Mouse (Mus musculus) MEL-GATA-1-ER (cell line): Measurements from ENCODE around the gene Olfr1502.
"Not testable (repeated sequence)": the region's sequence is repeated elsewhere in the genome, so short reads cannot be mapped to it uniquely, and the experiment has no call there.

Source experiments
- DNase-seq: peaks from one replicate; pipeline ENCODE4 v3.0.0-alpha.2; 2012; ENCODE audit warnings: low read depth; ENCODE audit errors: extremely low read depth

The Olfr1502 gene

GRCm38 (mm10) chr19:13861495-13861894, at the start of gene Olfr1502:
Gene Olfr1502 (plus strand): TSS chr19:13861795.
- no peak for DNase-seq

- no peak for DNase-seq
Observed at GRCm38 (mm10) chr19:13812823-13813222, 48.8 kb upstream of the Olfr1502 start.

- peak; percentile 25 for DNase-seq
Observed at GRCm38 (mm10) chr19:13818827-13819226, 42.8 kb upstream of the Olfr1502 start.

GRCm38 (mm10) chr19:13819347-13819746, 42.2 kb upstream of the Olfr1502 start, which contains the start of gene Olfr1499:
Gene Olfr1499 (minus strand): TSS chr19:13819447.
- DNase-seq, result no peak

- peak; percentile 62 for DNase-seq
Observed at GRCm38 (mm10) chr19:13820847-13821246, 40.7 kb upstream of the Olfr1502 start.

GRCm38 (mm10) chr19:13828447-13828846, 33.1 kb upstream of the Olfr1502 start:
- DNase-seq, result no peak

GRCm38 (mm10) chr19:13830388-13830787, 31.2 kb upstream of the Olfr1502 start, which contains the start of gene Olfr1500:
Gene Olfr1500 (minus strand): TSS chr19:13830488.
- no peak for DNase-seq

- DNase-seq, result not testable (repeated sequence)
Observed at GRCm38 (mm10) chr19:13850592-13850991, 11.0 kb upstream of the Olfr1502 start, which contains the start of gene Olfr1501. Gene Olfr1501 (minus strand): TSS chr19:13850692.

GRCm38 (mm10) chr19:13897828-13898227, 36.2 kb downstream of the Olfr1502 start, which contains the start of gene Olfr1504:
Gene Olfr1504 (minus strand): TSS chr19:13897928.
- DNase-seq, result no peak
